Mouse (Mus musculus) G1E (cell line): ENCODE measurements around the gene Fam168b. TPM values are rescaled to one million over a fixed set of nuclear protein-coding genes. Genes with fewer than 3 reads are reported as not detected.

Experiments
- ATAC-seq: 2 replicates; pipeline ENCODE4 v1.8.0; 2016; ENCODE audit warnings: mild to moderate bottlenecking; ENCODE audit not compliant: insufficient number of reproducible peaks, poor library complexity, low FRiP score, severe bottlenecking; ENCODE audit errors: extremely low read depth
- DNase-seq: peaks from one replicate; pipeline ENCODE4 v3.0.0; 2012; ENCODE audit warnings: low spot score
- H3K27me3 ChIP-seq: 2 replicates; pipeline ENCODE4 v1.6.1; 2012; ENCODE audit warnings: mild to moderate bottlenecking, low read length, inconsistent platforms; ENCODE audit not compliant: insufficient read depth
- H3K36me3 ChIP-seq: replicated peaks from 2 replicates; pipeline ENCODE3; 2012; ENCODE audit warnings: mild to moderate bottlenecking, inconsistent platforms
- H3K4me1 ChIP-seq: 2 replicates; pipeline ENCODE4 v1.6.1; 2012; ENCODE audit warnings: low read depth, low read length, inconsistent platforms, mixed read lengths; ENCODE audit not compliant: insufficient read depth
- H3K4me3 ChIP-seq: 2 replicates; pipeline ENCODE4 v1.5.1; 2012; ENCODE audit warnings: low read depth, mild to moderate bottlenecking, inconsistent platforms, low read length, moderate library complexity, mixed read lengths
- H3K9me3 ChIP-seq: replicated peaks from 2 replicates; pipeline ENCODE4 v1.6.1; 2012; ENCODE audit warnings: inconsistent platforms
- CTCF ChIP-seq: IDR thresholded peaks from 2 replicates; pipeline ENCODE4 v1.5.1; 2012; ENCODE audit warnings: low read depth, low read length, inconsistent platforms, mixed read lengths
- GATA1 ChIP-seq: IDR thresholded peaks from 2 replicates; pipeline ENCODE4 v1.6.1; 2012; ENCODE audit warnings: borderline replicate concordance, low read length, inconsistent platforms, mixed read lengths
- GATA2 ChIP-seq: IDR thresholded peaks from 2 replicates; pipeline ENCODE4 v1.6.1; 2012; ENCODE audit warnings: low read depth, low read length, inconsistent platforms, borderline replicate concordance
- POLR2AphosphoS5 ChIP-seq: IDR thresholded peaks from 2 replicates; pipeline ENCODE4 v1.6.1; 2012; ENCODE audit warnings: low read depth, low read length, inconsistent platforms; ENCODE audit not compliant: insufficient replicate concordance
- TAL1 ChIP-seq: conservative IDR thresholded peaks from 2 replicates; pipeline ENCODE4 v1.6.1; 2012; ENCODE audit warnings: low read depth, low read length, inconsistent platforms, mixed read lengths
- polyA plus RNA-seq: library from polyadenylated mRNA; stranded (reverse); fragments of >175 nt; gene quantifications from 2 replicates; pipeline ENCODE4 v1.2.3, GENCODE M21; 2012
- total RNA-seq, 2 experiments: library from RNA; stranded (forward) in 1 of 2; stranded (reverse) in 1 of 2; fragments of 200-1000 nt in 1 of 2; fragments of >200 nt in 1 of 2; fragmentation: Nextera tagmentation in 1 of 2; gene quantifications; 2 replicates each; pipeline ENCODE4 v1.2.3; 2014 to 2017

The Fam168b gene
- total and polyA plus RNA-seq, 3 experiments: 75.1 to 401 (median 95.3) TPM

- peaks cover 4% of the 10 kb centered on the region; the same call in 1 of the 2 replicates for H3K27me3 ChIP-seq
- H3K4me1 ChIP-seq: peaks cover 3% of the 10 kb centered on the region; the same call in 1 of the 2 replicates
- peaks cover 4% of the 10 kb centered on the region for H3K36me3 ChIP-seq
- H3K9me3 ChIP-seq: no peaks in the 10 kb centered on the region
- H3K4me3 ChIP-seq: no peak overlapping the region
- ATAC-seq (no peak), DNase-seq (no peak)
- TF ChIP-seq POLR2AphosphoS5 (no peak), GATA2 (no peak), GATA1 (no peak), TAL1 (no peak), CTCF (no peak)
Observed at GRCm38 (mm10) chr1:34871170-34871569, 28.3 kb upstream of the Fam168b start.

DNA sequence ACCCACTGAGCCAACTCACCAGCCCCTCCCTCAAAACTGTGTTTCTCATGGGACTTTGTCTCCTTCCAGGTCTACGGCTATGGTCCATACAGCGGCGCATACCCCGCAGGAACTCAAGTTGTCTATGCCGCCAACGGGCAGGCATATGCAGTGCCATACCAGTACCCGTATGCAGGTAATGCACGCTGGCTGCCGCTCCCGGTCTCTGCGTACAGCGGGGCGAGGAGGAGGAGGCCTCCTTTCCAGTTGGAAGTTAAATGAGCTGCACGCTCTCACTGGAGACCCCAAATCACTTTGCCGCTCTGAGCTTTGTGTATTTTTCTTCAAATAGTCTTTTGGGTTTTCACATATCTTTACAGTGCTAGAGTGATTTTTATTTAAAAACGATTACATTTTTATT is 26.4 kb upstream of the Fam168b start:
- no peak for DNase-seq
- no peak overlapping the region for H3K4me3 ChIP-seq
- no peak for ATAC-seq
- peaks cover 3% of the 10 kb centered on the region; the same call in 1 of the 2 replicates for H3K4me1 ChIP-seq
- H3K27me3 ChIP-seq: peaks cover 4% of the 10 kb centered on the region; the same call in 1 of the 2 replicates
- no peaks in the 10 kb centered on the region for H3K9me3 ChIP-seq
- peaks cover 4% of the 10 kb centered on the region for H3K36me3 ChIP-seq
- no peak for TF ChIP-seq TAL1
- no peak for TF ChIP-seq GATA1

GRCm38 (mm10) chr1:34868391-34868790 is 25.5 kb upstream of the Fam168b start:
- H3K4me1 ChIP-seq: peaks cover 3% of the 10 kb centered on the region; the same call in 1 of the 2 replicates
- ATAC-seq (no peak), DNase-seq (no peak)
- H3K9me3 ChIP-seq: no peaks in the 10 kb centered on the region
- peaks cover 4% of the 10 kb centered on the region; the same call in 1 of the 2 replicates for H3K27me3 ChIP-seq
- H3K36me3 ChIP-seq: peaks cover 4% of the 10 kb centered on the region
- no peak overlapping the region for H3K4me3 ChIP-seq
- no peak for TF ChIP-seq POLR2AphosphoS5

- ATAC-seq (no peak), DNase-seq (no peak)
- peaks cover 4% of the 10 kb centered on the region; the same call in 1 of the 2 replicates for H3K27me3 ChIP-seq
- H3K4me1 ChIP-seq: peaks cover 3% of the 10 kb centered on the region; the same call in 1 of the 2 replicates
- peaks cover 12% of the 10 kb centered on the region for H3K36me3 ChIP-seq
- no peaks in the 10 kb centered on the region for H3K9me3 ChIP-seq
- TF ChIP-seq POLR2AphosphoS5 (no peak), CTCF (no peak)
- no peak overlapping the region for H3K4me3 ChIP-seq
Observed at GRCm38 (mm10) chr1:34867574-34867955, 24.7 kb upstream of the Fam168b start.

DNA sequence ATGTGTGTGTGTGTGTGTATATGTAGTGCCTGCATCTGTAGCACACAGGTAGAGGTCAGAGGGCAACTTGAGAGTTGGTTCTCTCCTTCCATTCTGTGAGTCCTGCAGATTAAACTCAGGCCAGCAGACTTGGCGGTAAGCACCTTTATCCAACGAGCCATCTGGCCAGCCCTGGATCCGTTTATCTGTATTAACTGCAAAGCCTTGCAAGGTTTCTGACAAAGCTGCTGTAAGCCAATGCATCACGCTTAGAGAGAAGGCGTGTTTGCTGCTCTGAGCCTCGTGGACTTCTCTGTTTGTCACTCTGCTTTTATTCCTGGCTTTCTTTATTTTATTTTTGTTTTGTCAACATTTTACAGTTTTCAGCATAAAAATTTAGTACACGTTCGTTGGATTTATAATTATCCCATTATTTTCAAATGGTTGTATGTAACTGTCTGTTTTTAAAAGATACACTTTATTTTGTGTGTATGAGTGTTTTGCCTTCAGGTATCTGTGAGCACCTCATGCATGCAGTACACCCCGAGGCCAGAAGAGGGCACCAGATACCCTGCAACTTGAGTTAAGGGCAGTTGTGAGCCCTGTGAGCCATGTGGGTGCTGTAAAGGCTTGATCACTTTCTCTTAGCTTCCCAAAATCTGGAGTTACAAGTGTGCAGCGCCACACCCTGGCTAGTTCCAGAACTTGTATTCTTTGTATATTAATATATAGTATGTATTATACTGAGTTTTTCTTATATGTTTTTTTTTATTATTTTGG is 24.1 kb upstream of the Fam168b start:
- Histone ChIP-seq H3K9me3 (no peaks in the 10 kb centered on the region), H3K36me3 (peaks cover 12% of the 10 kb centered on the region), H3K4me3 (no peak overlapping the region), H3K27me3 (peaks cover 4% of the 10 kb centered on the region; the same call in 1 of the 2 replicates), H3K4me1 (peaks cover 3% of the 10 kb centered on the region; the same call in 1 of the 2 replicates)
- DNase-seq (peak; percentile 62), ATAC-seq (peak; percentile 77)
- TF ChIP-seq CTCF (peak; percentile 98), GATA2 (no peak)

- H3K4me1 ChIP-seq: peaks cover 3% of the 10 kb centered on the region; the same call in 1 of the 2 replicates
- H3K9me3 ChIP-seq: no peaks in the 10 kb centered on the region
- ATAC-seq (no peak), DNase-seq (no peak)
- no peak overlapping the region for H3K4me3 ChIP-seq
- H3K36me3 ChIP-seq: peaks cover 12% of the 10 kb centered on the region
- peaks cover 4% of the 10 kb centered on the region; the same call in 1 of the 2 replicates for H3K27me3 ChIP-seq
- TF ChIP-seq GATA1 (no peak), POLR2AphosphoS5 (no peak), CTCF (no peak), GATA2 (no peak), TAL1 (no peak)
Observed at GRCm38 (mm10) chr1:34865866-34866265, 23.0 kb upstream of the Fam168b start.

DNA sequence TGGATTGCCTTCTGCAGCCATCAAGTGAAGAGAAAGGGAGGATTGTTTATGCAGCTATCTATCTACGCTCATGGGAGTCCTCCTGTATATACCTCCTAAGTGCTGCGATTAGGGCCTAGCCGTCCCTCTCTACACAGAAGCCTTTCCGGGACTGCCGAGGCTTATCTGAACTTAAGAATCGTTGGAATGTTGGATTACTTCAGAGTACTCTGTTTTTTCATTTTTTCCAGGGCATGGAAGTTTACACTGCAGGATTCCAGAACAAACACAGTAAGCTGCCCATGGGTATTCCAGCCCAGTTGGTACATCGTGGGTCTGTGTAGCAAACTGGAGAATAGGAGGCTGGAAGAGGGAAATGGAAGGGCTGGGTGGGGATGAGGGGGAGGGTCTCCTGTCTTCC is 21.4 kb upstream of the Fam168b start:
- peaks cover 11% of the 10 kb centered on the region for H3K36me3 ChIP-seq
- ATAC-seq: no peak

More for the DNA sequence above, 21.4 kb upstream of the Fam168b start:
- H3K4me1 ChIP-seq: peaks cover 3% of the 10 kb centered on the region; the same call in 1 of the 2 replicates
- no peak for DNase-seq
- H3K4me3 ChIP-seq: no peak overlapping the region
- no peaks in the 10 kb centered on the region for H3K9me3 ChIP-seq
- TF ChIP-seq GATA2: no peak
- no peak for TF ChIP-seq CTCF
- no peak for TF ChIP-seq POLR2AphosphoS5
- no peak for TF ChIP-seq TAL1
- TF ChIP-seq GATA1: no peak
- no peaks in the 10 kb centered on the region; the same call in 1 of the 2 replicates for H3K27me3 ChIP-seq
